Mouse (Mus musculus): Measurements from ENCODE around the gene Mcm2.

DNA sequence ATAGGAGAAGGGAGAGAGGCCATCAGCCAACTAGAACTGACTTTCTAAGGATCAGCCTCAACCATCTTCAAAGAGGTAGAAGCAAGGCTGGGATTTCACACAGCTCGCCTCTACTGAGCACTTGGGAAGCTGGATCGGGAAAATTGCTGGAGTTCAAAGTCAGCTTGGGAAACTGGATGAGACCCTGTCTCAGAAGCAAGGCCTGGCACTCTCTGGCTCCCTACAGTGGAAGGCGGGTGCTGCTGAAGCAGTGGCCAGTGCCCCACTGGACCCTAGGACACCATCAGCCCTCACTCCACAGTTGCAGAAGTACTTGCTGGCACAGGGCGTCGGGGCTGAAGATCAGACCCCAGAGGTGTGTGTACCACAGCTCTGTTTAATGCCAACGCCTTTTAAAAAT is 40.8 kb downstream of the Mcm2 start:
- TF ChIP-seq CTCF (IDR thresholded peaks at IDR 0.05; ENCODE audit: low read depth, low read length) (no peak), POLR2AphosphoS5 (IDR thresholded peaks at IDR 0.05; ENCODE audit: insufficient replicate concordance, low read depth, low read length) (no peak), GATA1 (IDR thresholded peaks at IDR 0.05; ENCODE audit: borderline replicate concordance, low read length) (no peak), TAL1 (conservative IDR thresholded peaks at IDR 0.05; ENCODE audit: low read depth, low read length) (no peak)
